Mouse (Mus musculus): Measurements from ENCODE around the gene Gm10842.

Gene Gm10842

DNA sequence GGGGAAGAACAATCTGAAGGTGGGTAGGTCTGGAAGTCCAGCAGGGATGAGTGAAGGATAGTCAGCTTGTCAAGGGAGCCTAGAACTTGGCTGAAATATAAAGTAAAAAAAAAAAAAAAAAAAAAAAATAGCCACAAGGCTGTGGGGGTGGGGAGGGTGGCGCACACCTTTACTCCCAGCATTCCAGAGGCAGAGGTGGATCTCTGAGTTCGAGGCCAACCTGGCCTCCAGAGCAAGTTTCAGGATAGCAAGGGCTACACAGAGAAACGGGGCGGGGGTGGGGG, 5.3 kb downstream of the Gm10842 start:
- in situ Hi-C loops (cut with MboI; ENCODE audit: unreplicated experiment in 2 of 2) = no loop called here

GRCm38 (mm10) chr11:105152357-105152899, 5.7 kb downstream of the Gm10842 start:
- in situ Hi-C loops (cut with MboI; ENCODE audit: unreplicated experiment in 2 of 2) = no loop called here

- in situ Hi-C loops (cut with MboI; ENCODE audit: unreplicated experiment in 2 of 2) = no loop called here
Observed at GRCm38 (mm10) chr11:105153068-105153833, 6.6 kb downstream of the Gm10842 start.

DNA sequence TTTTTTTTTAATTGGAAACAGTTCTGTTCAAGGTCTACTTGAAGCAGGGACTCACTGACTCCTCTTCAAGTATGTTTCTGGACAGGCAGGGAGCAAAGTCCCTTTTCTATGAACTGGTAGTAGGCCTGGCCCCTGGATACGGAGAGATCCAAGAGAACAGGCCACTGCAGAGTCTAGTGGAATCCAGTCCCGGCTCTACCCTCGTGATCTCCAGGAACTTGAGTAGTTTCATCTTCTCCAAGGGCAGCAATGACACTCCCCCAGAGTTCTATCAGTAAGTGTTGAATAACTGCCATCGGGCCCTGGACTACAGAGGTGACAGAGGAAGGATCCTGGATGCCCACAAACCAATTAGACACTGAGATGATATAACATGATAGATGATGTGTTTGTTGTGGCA, 9.2 kb downstream of the Gm10842 start:
- in situ Hi-C loops (cut with MboI; ENCODE audit: unreplicated experiment in 2 of 2) = no loop called here

DNA sequence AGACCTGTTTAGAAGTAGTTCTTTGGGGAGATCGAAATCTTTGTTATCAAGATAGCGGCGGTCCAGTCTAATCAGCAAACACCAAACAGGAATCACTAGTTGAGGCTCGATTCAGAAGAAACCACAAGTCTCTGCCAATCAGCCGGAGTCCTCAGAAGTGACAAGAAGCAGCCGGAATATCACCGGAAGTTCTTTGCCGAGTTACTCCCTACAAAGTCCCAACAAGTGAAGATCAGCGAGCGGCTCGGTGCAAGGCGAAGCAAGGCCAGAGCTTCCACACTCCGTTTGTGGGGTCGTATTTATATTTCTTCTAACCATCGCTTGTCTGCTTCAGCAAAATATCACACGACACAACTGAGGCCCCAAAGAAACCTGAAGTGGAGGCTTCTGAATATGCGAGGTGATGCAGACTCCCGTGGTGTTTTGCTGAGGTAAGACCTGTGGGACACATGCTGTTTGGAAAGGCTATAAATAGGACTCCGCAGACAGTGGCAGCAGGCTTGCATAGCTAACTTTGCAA, 10.1 kb downstream of the Gm10842 start:
- in situ Hi-C loops (cut with MboI; ENCODE audit: unreplicated experiment in 2 of 2) = no loop called here

- in situ Hi-C loops (cut with MboI; ENCODE audit: unreplicated experiment in 2 of 2) = no loop called here
Observed at GRCm38 (mm10) chr11:105158047-105158446, 11.4 kb downstream of the Gm10842 start.

DNA sequence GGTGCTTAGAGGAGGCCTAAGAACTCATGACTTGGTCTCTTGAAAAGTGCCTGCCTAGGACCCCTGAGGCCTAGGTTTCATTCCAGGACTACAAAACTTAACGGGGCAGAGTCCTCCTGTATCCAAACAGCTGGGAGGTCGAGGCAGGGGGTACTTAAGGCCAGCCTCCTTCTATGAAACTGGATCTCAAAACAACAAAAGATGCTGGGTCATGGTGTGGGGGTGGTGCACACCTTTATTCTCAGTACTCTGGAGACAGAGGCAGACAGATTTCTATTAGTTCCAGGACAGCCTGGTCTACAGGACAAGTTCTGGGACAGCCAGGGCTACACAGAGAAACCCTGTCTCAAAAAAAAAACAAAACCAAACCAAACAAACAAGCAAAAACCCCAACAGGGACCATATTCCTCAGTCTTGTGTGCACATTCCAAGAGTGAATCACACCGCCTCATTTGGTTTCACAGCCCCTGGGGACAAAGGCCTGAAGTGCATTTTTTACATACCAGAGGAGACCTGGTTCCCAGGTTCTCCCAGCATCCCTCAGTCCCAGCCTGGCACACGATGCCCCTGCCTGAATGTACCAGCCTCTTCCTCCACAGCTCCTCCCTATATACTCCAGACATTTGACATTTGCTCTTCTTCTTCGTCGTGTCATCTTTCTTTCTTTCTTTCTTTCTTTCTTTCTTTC, 13.1 kb downstream of the Gm10842 start:
- in situ Hi-C loops (cut with MboI; ENCODE audit: unreplicated experiment in 2 of 2) = no loop called here

- in situ Hi-C loops (cut with MboI; ENCODE audit: unreplicated experiment in 2 of 2) = no loop called here
Observed at GRCm38 (mm10) chr11:105161411-105161810, 14.7 kb downstream of the Gm10842 start.

DNA sequence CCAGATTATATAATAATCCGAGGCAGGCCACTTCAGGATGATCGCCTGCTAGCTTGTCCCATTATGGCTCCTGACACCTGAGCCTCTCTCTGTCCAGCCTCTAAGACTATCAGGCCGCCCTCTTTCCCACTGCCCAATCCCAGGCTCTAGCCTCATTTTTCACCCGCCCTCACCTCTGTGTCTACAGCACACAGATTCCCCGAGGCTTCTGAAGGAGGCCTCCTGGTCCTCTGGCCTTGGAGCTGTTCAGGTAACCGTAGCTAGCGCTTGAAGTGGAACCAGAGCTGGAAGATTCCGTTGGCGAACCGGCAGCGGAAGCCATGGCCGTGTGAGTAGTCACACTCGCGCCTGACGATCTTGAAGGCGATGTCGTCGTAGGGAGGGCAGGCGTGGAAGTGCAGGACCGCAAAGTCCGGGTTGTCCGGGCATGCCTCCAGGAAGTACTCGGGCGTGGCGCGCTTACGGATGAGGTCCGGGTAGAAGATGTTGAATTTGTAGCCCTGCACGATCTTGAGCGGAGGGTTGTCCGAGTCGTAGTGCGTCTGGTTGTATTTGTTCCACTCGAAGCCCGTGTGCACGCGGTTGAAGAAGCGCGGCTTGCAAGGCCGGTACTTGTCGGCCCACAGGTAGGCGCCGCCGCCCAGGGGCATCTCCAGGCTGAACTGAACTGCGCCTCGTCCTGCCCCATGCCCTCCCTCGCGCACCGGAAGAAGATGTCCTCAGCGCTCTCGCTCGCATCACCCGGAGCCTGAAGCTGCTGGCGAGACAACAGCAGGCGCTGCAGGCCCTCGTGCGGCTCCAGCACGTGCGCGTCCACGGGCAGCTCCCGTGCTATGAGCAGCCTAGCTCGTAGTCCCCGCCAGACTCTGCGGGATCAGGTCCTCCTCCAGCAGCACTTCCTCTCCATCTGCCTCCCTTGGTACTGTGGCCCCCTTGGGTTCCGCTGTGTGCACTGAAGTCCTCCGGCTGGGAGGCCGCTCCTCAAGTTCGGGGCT, 18.1 kb downstream of the Gm10842 start:
- in situ Hi-C loops (cut with MboI; ENCODE audit: unreplicated experiment in 2 of 2) = no loop called here

DNA sequence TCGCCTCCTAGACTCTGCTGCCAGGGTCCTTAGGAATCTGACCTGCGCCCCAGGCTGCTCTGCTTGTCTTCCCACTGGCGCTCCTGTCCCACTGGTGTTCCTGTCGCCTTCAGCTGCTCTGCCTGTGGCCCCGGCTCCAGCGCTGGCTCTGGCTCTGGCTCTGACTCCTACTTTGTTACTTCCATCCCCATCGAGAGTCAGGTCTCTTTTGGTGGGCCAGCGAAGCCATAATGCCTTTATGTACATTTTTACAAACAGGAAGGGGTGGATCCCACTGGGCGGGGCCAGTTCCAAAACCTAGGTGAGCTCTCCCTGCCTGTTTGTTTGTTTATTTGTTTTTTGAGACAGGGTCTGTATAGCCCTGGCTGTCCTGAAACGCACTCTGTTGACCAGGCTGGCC, 20.1 kb downstream of the Gm10842 start:
- in situ Hi-C loops (cut with MboI; ENCODE audit: unreplicated experiment in 2 of 2) = no loop called here

DNA sequence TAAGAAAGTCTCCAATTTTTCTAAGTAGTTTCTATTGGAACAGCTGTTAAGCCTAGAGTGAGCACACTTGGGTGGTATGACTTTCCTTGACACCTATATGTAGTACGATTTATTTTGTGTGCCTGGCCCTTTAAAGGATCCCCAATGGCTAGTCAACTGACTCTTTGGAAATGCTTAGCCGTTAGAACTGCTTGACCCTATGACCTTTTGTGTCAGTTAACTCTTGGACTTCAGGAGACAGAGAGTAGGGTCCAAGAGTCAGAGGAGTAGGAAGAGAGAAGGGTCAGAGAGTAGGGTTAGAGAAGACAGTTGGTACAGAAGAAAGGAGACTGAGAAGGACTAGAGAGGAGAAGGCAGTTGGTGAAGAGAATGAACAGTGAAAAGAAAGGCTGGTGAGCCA, 31.8 kb downstream of the Gm10842 start, which contains the start of gene Tlk2:
Tlk2 (plus strand) TSS at position 292 of the 400 bp plus-strand sequence.
- in situ Hi-C loops (cut with MboI; ENCODE audit: unreplicated experiment in 2 of 2) = no loop called here

DNA sequence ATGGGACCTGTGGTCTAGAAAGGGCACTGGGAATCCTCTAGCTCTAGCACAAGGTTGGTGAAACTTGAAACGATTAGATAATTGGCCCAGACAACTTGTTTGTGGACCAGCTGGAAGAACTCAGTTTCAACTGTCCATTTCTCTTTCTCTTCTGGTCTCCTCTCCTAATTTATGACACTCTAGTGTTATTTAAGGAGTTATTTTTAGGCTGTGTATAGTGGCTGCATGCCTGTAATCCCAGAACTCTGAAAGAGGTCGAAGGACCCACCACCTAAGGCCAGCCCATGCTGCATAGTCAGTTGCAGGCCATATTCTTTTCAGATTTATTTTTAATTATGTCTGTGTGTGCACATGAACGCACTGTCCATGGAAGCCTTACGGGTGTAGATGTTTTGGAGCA, 32.8 kb downstream of the Gm10842 start:
- in situ Hi-C loops (cut with MboI; ENCODE audit: unreplicated experiment in 2 of 2) = no loop called here

DNA sequence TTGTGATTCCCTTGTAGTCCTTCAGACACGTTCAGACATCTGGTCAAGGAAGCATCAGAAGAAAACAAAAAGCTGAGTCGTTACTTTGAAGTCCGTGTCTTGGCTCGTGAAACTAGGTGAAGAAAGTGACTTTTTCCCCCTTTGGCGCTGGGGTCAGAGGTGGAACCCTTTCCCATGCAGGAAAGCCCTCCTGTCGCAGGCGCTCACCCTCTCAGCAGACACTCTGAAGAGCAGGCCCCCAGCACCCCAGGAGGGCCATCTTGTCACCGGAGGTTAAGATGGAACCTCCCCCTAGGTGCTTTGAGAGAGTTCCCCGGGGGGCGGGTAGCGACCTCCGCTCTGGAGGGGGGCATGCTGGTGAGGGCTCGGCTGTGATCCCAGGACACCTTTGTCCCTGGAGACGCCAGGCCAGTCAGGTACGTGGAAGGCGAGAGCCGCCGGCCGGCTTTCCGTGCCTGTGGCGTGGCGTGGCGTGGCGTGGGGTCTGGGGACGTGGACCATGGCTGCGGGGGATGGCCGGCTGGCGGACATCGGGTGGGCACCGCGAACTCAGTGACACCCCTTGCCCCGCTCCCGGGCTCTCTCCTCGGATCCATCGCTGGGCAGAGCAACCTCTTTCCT, 33.9 kb downstream of the Gm10842 start:
- in situ Hi-C loops (cut with MboI; ENCODE audit: unreplicated experiment in 2 of 2) = no loop called here

GRCm38 (mm10) chr11:105181126-105181637, 34.5 kb downstream of the Gm10842 start:
- in situ Hi-C loops (cut with MboI; ENCODE audit: unreplicated experiment in 2 of 2) = no loop called here

DNA sequence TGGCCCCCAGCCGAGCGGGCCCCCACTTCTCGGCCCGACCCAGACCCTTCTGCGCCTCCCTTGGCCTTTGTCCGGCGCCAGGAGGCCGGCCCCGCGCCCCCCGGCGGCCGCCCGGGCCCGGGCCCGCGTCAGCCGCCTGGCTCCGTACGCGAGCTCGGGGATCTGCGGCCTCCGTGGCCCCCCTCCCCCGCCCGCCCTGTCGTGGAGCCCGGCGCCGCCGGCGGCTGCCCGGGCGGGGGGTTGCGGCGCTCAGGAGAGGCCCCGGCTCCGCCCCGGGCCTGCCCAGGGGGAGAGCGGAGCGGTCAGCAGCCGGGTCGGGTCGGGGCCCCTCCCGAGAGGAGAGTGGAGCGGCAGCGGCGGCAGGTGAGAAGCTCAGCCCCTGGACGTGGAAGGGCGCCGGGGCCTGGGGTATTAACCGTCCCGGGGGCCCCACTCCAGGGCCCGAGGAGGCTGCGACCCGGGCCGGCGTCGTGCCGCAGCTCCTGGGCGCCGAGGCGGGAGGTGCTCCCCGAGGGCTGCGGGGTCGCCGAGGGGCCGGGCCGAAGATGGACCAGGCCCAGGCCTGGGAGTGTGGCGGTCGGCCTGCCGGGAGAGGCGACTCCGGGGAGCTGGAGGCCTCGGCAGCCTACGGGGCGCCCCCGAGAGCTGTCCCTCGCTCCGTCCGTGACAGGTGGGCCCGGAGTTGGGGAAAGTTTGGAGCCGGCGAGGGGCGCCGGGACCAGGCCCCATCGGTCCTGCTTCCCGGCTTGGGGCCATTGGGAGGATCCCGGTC, 35.2 kb downstream of the Gm10842 start:
- in situ Hi-C loops (cut with MboI; ENCODE audit: unreplicated experiment in 2 of 2) = no loop called here

- in situ Hi-C loops (cut with MboI; ENCODE audit: unreplicated experiment in 2 of 2) = no loop called here
Observed at GRCm38 (mm10) chr11:105182461-105182855, 35.8 kb downstream of the Gm10842 start.

DNA sequence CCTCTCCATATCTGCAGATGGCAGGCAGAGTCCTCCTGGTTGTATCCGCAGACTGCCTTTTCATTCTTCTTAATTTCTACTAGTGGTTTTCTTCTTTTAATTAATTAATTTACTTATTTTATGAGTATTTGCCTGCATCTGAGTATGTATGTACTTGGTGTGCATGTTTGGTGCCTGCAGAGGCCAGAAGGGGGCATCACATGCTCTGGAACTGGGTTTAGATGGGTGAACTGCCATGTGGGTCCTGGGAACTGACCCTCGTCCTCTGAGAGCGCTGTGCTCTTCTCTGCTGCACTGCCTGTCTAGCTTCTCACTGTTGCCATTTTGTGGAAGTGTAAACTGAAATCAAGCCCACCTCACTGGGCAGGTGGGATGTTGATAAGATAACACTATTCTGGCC, 38.0 kb downstream of the Gm10842 start:
- in situ Hi-C loops (cut with MboI; ENCODE audit: unreplicated experiment in 2 of 2) = loop anchor here in 1 of 2 experiments (5.0 kb wide), 1 partner anchor 57 kb away; the partner anchor contains the start of gene Mettl2

GRCm38 (mm10) chr11:105192186-105192585, 45.5 kb downstream of the Gm10842 start:
- in situ Hi-C loops (cut with MboI; ENCODE audit: unreplicated experiment in 2 of 2) = no loop called here

Measured in v-Abl transformed pro-B cells (cell line).